Mouse (Mus musculus) bone marrow, adult 2 months (tissue): ENCODE data around the gene Stat5a. TPM values are rescaled to one million over a fixed set of nuclear protein-coding genes. Genes with fewer than 3 reads are reported as not detected.
A peak's percentile ranks its signal among the peaks of the same experiment; 100 is the strongest.

Source experiments
- H3K27ac ChIP-seq: fragments of 200-500 bp; 2 replicates; pipeline ENCODE4 v1.5.1; 2012; ENCODE audit warnings: low read depth, mild to moderate bottlenecking, control low read depth, inconsistent platforms, low read length; ENCODE audit not compliant: control insufficient read depth, poor library complexity, insufficient read depth
- H3K4me1 ChIP-seq: fragments of 200-500 bp; 2 replicates; pipeline ENCODE4 v1.6.1; 2011; ENCODE audit warnings: low read length; ENCODE audit not compliant: control insufficient read depth, insufficient read depth
- H3K4me3 ChIP-seq: fragments of 200-500 bp; replicated peaks from 2 replicates; pipeline ENCODE3; 2011; ENCODE audit warnings: mild to moderate bottlenecking, low read depth, low read length, control low read depth; ENCODE audit not compliant: control insufficient read depth
- CTCF ChIP-seq: fragments of 200-500 bp; IDR thresholded peaks from 2 replicates; pipeline ENCODE4 v1.5.1; 2011; ENCODE audit warnings: low read length, control low read depth; ENCODE audit not compliant: control insufficient read depth, insufficient read depth
- POLR2A ChIP-seq: fragments of 200-500 bp; IDR thresholded peaks from 2 replicates; pipeline ENCODE4 v1.6.1; 2011; ENCODE audit warnings: low read depth, mild to moderate bottlenecking, control low read depth, low read length, borderline replicate concordance; ENCODE audit not compliant: control insufficient read depth
- WGBS: fragments of 180-500 bp; shearing (Covaris S2); methylation state at CpG from one replicate; pipeline ENCODE4 v1.1.7; 2018; 5-methylcytosine and 5-hydroxymethylcytosine counted together
- polyA plus RNA-seq: library from polyadenylated mRNA; stranded (reverse); fragments of >200 nt; gene quantifications from 2 replicates; pipeline ENCODE4 v1.2.4, GENCODE M21; 2011; ENCODE audit warnings: low replicate concordance; ENCODE audit not compliant: missing spikeins, insufficient read depth, insufficient read length

Gene Stat5a
- polyA plus RNA-seq, 1 experiment: 16.5 TPM

DNA sequence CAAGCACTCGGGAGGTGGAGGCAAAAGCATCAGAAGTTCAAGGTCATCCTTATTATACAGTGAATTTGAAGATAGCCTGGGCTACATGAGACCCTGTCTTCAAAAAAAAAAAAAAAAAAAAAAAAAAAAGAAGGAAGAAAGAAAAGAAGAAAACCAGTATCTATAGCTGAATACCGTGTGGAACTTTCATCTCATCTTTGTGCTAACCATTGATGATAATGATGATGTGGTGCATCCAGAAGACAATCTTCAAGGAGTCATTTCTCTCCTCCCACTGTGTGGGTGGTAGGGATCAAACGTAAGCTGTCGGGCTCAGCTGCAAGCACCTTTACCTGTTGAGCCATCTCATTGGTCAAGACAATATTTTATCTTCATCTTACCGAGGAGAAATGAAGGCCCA, 58.9 kb downstream of the Stat5a start:
- 81% methylated on average over 5 of the region's 5 CpGs for WGBS
- TF ChIP-seq POLR2A: no peak
- TF ChIP-seq CTCF: no peak
- Histone ChIP-seq H3K27ac (no peak overlapping the region), H3K4me1 (peaks cover 2% of the 10 kb centered on the region; the same call in 1 of the 2 replicates), H3K4me3 (no peak overlapping the region)

DNA sequence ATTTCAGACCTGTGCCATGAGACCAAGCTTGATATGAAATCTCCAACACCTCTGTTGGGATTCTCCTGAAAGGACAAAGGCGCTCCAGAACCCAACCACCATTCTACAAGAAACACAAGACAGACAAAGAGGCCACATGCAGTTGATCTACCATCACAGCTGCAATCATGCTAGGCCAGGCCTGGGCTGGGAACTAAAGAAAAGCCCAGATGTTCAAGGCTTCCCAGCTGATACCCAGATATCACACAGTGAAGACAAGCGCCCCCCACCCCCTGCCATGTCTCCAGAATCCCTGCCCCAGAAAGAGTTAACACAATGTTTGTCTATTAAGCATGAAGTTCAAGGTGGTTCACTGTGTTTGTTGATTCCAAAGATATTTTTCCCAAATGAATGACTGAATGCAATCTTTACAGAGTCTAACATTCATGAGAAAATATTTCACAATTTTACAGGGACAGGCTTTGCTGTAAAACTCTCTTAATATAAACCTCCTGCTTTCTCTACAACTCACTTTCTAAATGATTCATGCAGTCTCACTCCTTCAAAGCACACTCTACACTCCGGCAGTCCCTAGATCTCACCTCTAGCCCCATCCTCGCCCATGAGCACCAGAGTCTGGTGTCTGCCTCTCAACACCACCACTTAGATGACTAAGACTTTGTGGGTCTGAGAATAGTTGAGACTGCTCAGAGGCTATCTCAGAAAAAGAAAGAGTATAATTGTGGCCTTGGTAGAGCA, 61.9 kb downstream of the Stat5a start:
- Histone ChIP-seq H3K27ac (no peak overlapping the region), H3K4me1 (peaks cover 2% of the 10 kb centered on the region; the same call in 1 of the 2 replicates), H3K4me3 (no peak overlapping the region)
- 82% methylated on average over 4 of the region's 4 CpGs for WGBS
- TF ChIP-seq POLR2A (no peak), CTCF (no peak)

DNA sequence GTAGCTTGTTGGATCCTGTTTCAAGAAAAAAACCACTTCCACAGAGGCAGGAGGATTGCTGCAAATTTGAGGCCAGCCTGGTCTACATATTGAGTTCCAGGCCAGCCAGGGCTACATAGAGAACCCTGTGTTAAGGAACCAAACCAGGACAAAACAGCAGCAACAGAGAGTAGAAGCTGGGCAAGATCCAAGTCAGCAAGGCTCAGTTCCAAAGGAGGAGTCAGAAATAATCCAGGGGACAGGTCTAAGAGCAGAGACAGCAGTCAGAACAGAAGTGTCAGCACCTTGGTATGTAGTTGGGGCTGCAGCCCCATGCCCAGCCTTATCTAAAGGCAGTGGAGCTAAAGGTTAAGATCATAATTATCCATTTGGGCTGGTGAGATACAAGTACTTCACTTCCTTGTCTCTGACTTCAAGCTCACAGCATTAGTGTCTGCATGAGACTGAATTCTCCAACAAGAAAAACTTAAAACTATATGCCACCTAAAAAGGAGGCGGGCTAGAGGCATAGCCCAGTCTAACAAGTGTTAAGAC, 65.3 kb downstream of the Stat5a start:
- Histone ChIP-seq H3K27ac (no peak overlapping the region), H3K4me3 (no peak overlapping the region), H3K4me1 (no peaks in the 10 kb centered on the region; the same call in 1 of the 2 replicates)
- 81% methylated on average over 1 of the region's 1 CpGs for WGBS
- TF ChIP-seq CTCF: no peak
- no peak for TF ChIP-seq POLR2A

DNA sequence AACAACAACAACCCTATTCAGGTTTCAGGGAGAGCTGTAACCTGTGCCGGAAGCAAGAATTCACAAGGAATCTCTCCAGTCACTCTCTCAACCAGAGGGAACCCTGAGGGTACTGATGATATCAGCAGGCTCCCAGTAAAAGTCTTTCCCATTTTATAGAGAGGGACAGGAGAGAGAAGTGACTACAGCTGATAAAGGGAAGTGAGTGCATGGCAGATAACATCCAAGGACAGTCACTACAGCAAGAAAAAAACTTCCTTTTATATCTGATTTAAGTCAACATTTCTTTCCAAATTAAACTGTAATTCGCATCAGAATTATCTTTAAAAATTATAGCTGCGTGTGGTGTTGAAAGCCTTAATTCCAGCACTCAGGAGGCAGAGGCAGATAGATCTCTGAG, 68.2 kb downstream of the Stat5a start:
- no peak overlapping the region for H3K4me3 ChIP-seq
- TF ChIP-seq CTCF: no peak
- H3K4me1 ChIP-seq: peaks cover 4% of the 10 kb centered on the region
- 59% methylated on average over 3 of the region's 3 CpGs for WGBS
- H3K27ac ChIP-seq: no peak overlapping the region

DNA sequence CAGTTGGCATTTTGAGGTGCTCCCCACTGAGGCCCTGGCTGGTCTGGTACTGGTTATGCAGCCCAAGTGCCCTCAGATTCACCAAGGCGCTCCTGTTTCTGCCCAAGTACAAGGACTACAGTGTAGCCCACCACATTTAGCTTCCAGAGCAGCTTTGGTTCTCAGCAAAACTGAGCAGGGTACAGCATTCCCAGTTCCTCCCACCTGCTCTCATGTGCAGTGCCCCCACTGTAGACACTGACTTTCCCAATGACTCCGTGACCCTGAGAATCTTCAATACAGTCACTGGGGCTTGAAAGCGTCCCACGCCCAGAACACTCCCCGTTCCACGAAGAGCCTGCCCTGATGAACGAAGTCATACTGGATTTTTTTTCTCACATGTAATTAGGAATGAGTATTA, 71.5 kb downstream of the Stat5a start:
- TF ChIP-seq POLR2A (no peak), CTCF (no peak)
- 79% methylated on average over 7 of the region's 7 CpGs for WGBS

DNA sequence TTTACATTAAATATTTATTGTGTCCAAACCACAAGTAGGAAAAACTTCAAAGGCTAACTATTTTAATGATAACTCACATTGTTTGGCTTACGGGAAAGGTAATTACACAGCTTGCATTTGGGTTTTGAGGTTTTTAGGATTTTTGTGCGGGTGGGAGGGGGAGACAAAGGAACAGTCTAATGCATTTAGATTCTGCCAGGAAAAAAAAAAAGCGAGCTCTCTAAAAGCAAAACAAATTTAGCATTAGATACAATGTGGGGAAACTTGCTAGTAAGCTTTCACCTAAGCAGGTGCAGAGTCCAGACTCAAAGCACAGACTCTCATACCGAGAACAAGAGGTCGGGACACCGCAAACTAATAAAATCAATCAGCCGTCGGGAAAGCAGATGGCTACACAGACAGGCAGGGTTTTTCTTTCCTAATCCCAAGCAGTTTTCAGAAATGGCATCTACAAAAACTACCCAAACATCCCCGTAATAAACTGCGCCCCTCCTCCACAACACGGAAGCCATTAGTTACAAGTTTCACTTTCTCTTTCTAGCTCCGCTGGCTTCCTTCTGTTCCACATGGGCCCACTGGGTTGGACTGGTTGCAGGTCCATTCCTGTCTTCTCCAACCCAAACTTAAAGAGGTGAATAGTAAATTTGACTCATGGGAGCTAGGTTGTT, 72.2 kb downstream of the Stat5a start:
- Histone ChIP-seq H3K27ac (peak overlapping the region; percentile 11; the same call in 1 of the 2 replicates), H3K4me3 (peak overlapping the region; percentile 69), H3K4me1 (peaks cover 10% of the 10 kb centered on the region)
- TF ChIP-seq POLR2A (no peak), CTCF (no peak)
- 7% methylated on average over 12 of the region's 12 CpGs for WGBS

More for the DNA sequence above, 71.5 kb downstream of the Stat5a start:
- Histone ChIP-seq H3K4me1 (peaks cover 7% of the 10 kb centered on the region), H3K27ac (no peak overlapping the region), H3K4me3 (no peak overlapping the region)

Other genes starting within 250 kb of the Stat5a start
- 7.5 and 13.1 TPM in 2 replicates for gene Nkiras2, start 240.1 kb upstream of the Stat5a start, polyA plus RNA-seq
- 603 and 838 TPM in 2 replicates for gene Dnajc7, start 239.2 kb upstream of the Stat5a start, polyA plus RNA-seq
- not detected in 2 replicates for gene Zfp385c, start 166.9 kb upstream of the Stat5a start, polyA plus RNA-seq
- gene Dhx58, start 155.1 kb upstream of the Stat5a start, polyA plus RNA-seq: 13.2 and 34.6 TPM in 2 replicates
- 7.6 and 16.3 TPM in 2 replicates for gene Kat2a, start 146.9 kb upstream of the Stat5a start, polyA plus RNA-seq
- gene Hspb9, start 145.5 kb upstream of the Stat5a start, polyA plus RNA-seq: not detected in 2 replicates
- gene Rab5c, start 121.1 kb upstream of the Stat5a start, polyA plus RNA-seq: 91.8 and 126 TPM in 2 replicates
- gene Kcnh4, start 99.4 kb upstream of the Stat5a start, polyA plus RNA-seq: not detected in 2 replicates
- gene Hcrt, start 96.4 kb upstream of the Stat5a start, polyA plus RNA-seq: not detected in 2 replicates
- 3.7 and 4.9 TPM in 2 replicates for gene Ghdc, start 88.4 kb upstream of the Stat5a start, polyA plus RNA-seq
- 10.7 and 14.5 TPM in 2 replicates for gene Stat5b, start 8.6 kb upstream of the Stat5a start, polyA plus RNA-seq
- gene Stat3, start 80.2 kb downstream of the Stat5a start, polyA plus RNA-seq: 21.4 and 60.0 TPM in 2 replicates
- gene Cavin1, start 111.5 kb downstream of the Stat5a start, polyA plus RNA-seq: 54.2 and 71.2 TPM in 2 replicates
- 44.9 and 61.5 TPM in 2 replicates for gene Atp6v0a1, start 150.1 kb downstream of the Stat5a start, polyA plus RNA-seq
- gene Naglu, start 210.7 kb downstream of the Stat5a start, polyA plus RNA-seq: 3.4 and 5.6 TPM in 2 replicates
- gene Hsd17b1, start 219.1 kb downstream of the Stat5a start, polyA plus RNA-seq: 0.97 and 2.3 TPM in 2 replicates
- 11.2 and 25.5 TPM in 2 replicates for gene Coasy, start 223.2 kb downstream of the Stat5a start, polyA plus RNA-seq
- gene Mlx, start 227.9 kb downstream of the Stat5a start, polyA plus RNA-seq: 15.3 and 23.6 TPM in 2 replicates
- 12.6 and 14.3 TPM in 2 replicates for gene Psmc3ip, start 236.1 kb downstream of the Stat5a start, polyA plus RNA-seq